Mouse (Mus musculus) activated CD4-positive, CD25-positive, alpha-beta regulatory T cell, adult 4 months (primary cell): ENCODE data around the gene Tuba4a. TPM values are rescaled to one million over a fixed set of nuclear protein-coding genes. Genes with fewer than 3 reads are reported as not detected.

ENCODE experiments used
- ATAC-seq: one replicate; pipeline ENCODE4 v1.8.0; 2017
- polyA plus RNA-seq, 2 experiments: library from polyadenylated mRNA; unstranded; fragments of 100-300 nt; shearing (Covaris generic); gene quantifications; one replicate each; pipeline ENCODE4 v1.2.1; 2017

Tuba4a gene
- polyA plus RNA-seq, 2 experiments from 2014 or later = 120 to 135 TPM

- ATAC-seq = peak; percentile 91
These were observed 9.3 kb downstream of the Tuba4a start, which contains the start of the genes Glb1l and Stk16 for GRCm38 (mm10) chr1:75210136-75211087. Gene Glb1l (minus strand): TSS chr1:75210813. Gene Stk16 (plus strand): TSS chr1:75210838.

GRCm38 (mm10) chr1:75208967-75209678 lies 10.5 kb downstream of the Tuba4a start:
- ATAC-seq = peak; percentile 10

GRCm38 (mm10) chr1:75201236-75201635 lies 18.4 kb downstream of the Tuba4a start:
- ATAC-seq = no peak

- ATAC-seq = peak; percentile 8
These were observed 27.2 kb downstream of the Tuba4a start for GRCm38 (mm10) chr1:75192452-75192851.

DNA sequence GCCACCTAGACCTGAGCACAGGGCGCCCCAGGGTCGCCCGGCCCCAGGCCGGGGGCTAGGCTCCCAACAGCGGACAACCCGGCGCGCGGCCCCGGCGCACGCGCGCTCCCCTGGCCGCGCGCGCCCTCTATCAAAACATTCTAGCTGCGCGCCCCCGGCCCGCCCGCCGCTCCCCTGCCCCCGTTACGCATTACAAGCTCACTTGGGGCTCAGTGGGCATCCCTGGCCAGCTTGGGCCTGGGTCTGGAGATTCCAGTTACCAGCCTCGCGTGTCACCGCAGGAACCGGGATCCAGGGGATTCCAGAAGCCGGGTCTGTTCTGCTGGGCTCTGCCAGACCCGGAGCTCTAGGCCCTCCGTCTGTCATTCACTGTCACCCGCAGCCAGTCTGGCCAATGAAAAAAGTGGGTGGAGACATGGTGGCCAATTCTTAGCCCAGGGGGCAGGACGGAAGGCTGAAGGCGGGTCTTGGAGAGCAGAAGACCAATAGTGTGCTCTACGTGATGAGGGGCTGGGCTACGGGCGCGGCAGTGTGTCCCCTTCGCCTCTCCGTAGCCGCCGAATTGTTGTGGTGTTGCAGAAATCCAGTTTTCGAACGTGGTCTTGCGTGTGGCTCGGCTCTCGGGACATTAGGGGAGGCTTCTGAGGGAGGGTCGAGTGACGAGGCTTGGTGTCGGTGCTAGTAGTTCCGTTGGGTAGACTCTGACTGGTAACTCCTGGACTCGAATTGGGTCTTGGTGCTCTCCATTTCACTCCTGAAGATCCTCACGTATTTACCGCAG lies 27.9 kb downstream of the Tuba4a start, which contains the start of the genes Ankzf1 and Atg9a:
Gene Ankzf1 (plus strand): TSS at position 530 of the 781 bp plus-strand sequence.
Gene Atg9a (minus strand): TSS at position 575 of the 781 bp plus-strand sequence.
- ATAC-seq = peak; percentile 100

DNA sequence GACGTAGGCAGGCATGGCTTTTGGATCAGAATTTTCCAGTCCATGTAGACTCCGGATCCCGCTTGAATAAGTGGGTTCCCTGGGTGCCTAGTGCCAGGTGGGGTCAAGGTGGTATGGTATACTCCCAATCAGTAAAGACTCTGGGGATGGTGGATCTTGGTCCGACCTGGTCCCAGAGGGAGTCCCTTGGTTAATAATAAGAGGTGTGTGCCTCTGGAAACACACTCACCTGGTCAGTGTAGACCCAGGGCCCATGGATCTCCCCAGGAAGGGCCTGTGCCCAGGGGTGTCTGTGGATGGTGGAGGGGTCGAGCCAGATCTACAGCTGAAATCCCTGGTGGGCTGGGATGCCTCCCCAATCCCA lies 28.4 kb downstream of the Tuba4a start:
- ATAC-seq = no peak

GRCm38 (mm10) chr1:75190577-75190976 lies 29.1 kb downstream of the Tuba4a start:
- ATAC-seq = no peak

DNA sequence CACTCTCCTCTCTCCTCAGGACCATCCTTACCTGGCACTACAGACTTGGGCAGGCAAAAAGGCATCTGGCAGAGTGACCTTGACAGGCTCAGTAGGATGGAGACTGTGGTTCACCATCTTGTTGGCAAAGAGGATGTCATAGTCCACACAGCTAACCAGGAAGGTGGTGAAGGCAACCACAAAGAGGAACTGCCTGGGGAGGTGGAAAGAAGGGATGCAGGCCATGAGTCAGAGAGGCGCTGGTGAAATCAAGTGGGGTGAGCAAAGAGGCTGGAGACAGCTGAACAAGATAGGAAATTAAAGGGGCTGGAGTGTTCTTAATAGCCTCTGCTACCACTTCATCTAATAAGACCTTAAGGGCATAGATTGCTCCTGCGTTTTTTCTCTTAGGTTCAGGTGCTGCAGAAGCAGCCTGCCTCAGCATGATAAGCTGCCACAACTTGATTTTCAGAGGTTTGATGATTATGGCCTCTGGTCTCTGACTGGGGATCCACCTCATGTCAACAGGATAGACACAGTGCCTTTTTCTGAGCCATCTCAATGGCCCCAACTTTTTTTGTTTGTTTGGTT lies 31.7 kb downstream of the Tuba4a start:
- ATAC-seq = no peak

GRCm38 (mm10) chr1:75187126-75187525 lies 32.5 kb downstream of the Tuba4a start:
- no peak for ATAC-seq

DNA sequence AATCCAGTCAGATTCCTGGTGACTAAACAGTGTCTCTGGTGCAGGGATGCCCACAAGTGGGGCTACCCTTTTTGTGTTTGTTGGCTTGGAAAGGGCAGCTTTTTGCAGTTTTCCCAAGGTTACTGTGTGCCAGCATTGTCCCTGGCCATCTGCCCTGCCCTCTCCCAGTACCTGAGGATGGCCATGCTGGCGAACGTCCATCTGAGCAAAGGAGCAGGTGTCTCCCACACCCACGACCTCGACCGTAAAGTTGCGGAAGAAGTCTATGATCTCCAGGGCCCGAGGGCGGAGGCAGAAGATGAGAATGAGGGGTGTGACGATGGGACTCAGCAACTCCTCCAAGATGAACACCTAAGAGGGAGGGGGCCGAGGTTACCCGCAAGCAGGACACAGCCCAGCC lies 34.2 kb downstream of the Tuba4a start:
- no peak for ATAC-seq

- ATAC-seq = no peak
These were observed 37.5 kb downstream of the Tuba4a start for GRCm38 (mm10) chr1:75182160-75182559.

DNA sequence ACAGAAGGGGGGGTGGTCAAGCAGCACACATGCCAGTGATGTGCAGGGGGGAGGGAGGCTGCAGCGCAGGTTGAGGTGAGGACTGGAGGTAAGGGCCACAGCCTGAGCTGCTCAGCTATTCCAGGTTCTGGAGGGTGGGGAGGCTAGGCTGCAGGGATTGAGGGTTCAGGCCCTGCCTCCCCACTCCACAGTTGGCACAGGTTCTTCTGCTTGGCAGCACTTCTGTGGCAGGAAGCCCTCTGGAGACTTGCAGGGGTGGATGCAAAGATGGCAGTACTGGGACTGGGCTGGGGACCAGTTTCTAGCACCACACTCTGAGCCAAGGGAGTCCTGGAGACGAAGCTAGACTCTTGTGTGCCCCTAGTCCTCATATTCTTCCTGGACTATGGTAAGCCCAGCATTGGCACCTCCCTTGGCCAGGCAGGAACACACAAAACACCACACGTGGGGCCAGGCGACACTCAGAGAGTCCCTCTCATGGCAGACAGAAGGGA lies 38.2 kb downstream of the Tuba4a start:
- ATAC-seq = no peak

GRCm38 (mm10) chr1:75180741-75181140 lies 38.9 kb downstream of the Tuba4a start:
- no peak for ATAC-seq

- peak; percentile 95 for ATAC-seq
These were observed 39.5 kb downstream of the Tuba4a start, which contains the start of gene Abcb6 for GRCm38 (mm10) chr1:75180105-75180590. Gene Abcb6 (minus strand): TSS chr1:75180392.

- ATAC-seq = peak; percentile 30
These were observed 40.1 kb downstream of the Tuba4a start for GRCm38 (mm10) chr1:75179334-75180104.

- ATAC-seq = peak; percentile 90
These were observed 50.9 kb downstream of the Tuba4a start, which contains the start of gene Zfand2b for GRCm38 (mm10) chr1:75168472-75169464. Gene Zfand2b (plus strand): TSS chr1:75168646.

GRCm38 (mm10) chr1:75168093-75168471 lies 51.6 kb downstream of the Tuba4a start:
- ATAC-seq = peak; percentile 6
